Mouse (Mus musculus) forebrain, embryonic 12.5 days (tissue): ENCODE measurements around the gene Dpp9. TPM values are rescaled to one million over a fixed set of nuclear protein-coding genes. Genes with fewer than 3 reads are reported as not detected.

ENCODE experiments used
- ATAC-seq: fragments of 200-750 bp; cut with Nextera tagmentation; 2 replicates; pipeline ENCODE4 v1.8.0; 2017; ENCODE audit warnings: moderate TSS enrichment; ENCODE audit not compliant: low FRiP score
- H3K27ac ChIP-seq: fragments of 300-500 bp; sonication (generic); 2 replicates; pipeline ENCODE4 v1.5.1; 2016; ENCODE audit warnings: mild to moderate bottlenecking
- H3K27me3 ChIP-seq: fragments of 300-500 bp; sonication (generic); 2 replicates; pipeline ENCODE4 v1.6.1; 2016; ENCODE audit warnings: mild to moderate bottlenecking
- H3K36me3 ChIP-seq: fragments of 300-500 bp; sonication (generic); replicated peaks from 2 replicates; pipeline ENCODE4 v1.6.1; 2016; ENCODE audit warnings: mild to moderate bottlenecking
- H3K4me1 ChIP-seq: fragments of 300-500 bp; sonication (generic); 2 replicates; pipeline ENCODE4 v1.6.1; 2016
- H3K4me2 ChIP-seq: fragments of 300-500 bp; sonication (generic); 2 replicates; pipeline ENCODE4 v1.6.1; 2016; ENCODE audit warnings: mild to moderate bottlenecking, moderate library complexity
- H3K4me3 ChIP-seq: fragments of 300-500 bp; sonication (generic); replicated peaks from 2 replicates; pipeline ENCODE4 v1.5.1; 2016; ENCODE audit warnings: mild to moderate bottlenecking
- H3K9ac ChIP-seq: fragments of 300-500 bp; sonication (generic); 2 replicates; pipeline ENCODE4 v1.6.1; 2016; ENCODE audit warnings: mild to moderate bottlenecking
- H3K9me3 ChIP-seq: fragments of 300-500 bp; sonication (generic); 2 replicates; pipeline ENCODE4 v1.6.1; 2016
- WGBS: fragments of 180-500 bp; shearing (Covaris S2); methylation state at CpG from one replicate; pipeline ENCODE4 v1.1.7; 2016; 5-methylcytosine and 5-hydroxymethylcytosine counted together
- polyA plus RNA-seq: library from polyadenylated mRNA; unstranded; fragments of >200 nt; fragmentation: Nextera tagmentation; extraction: Ambion mirVana; gene quantifications from 2 replicates; pipeline ENCODE4 v1.2.1, GENCODE M21; 2016

Dpp9 gene
- polyA plus RNA-seq, 1 experiment from 2014 or later = 43.4 TPM

DNA sequence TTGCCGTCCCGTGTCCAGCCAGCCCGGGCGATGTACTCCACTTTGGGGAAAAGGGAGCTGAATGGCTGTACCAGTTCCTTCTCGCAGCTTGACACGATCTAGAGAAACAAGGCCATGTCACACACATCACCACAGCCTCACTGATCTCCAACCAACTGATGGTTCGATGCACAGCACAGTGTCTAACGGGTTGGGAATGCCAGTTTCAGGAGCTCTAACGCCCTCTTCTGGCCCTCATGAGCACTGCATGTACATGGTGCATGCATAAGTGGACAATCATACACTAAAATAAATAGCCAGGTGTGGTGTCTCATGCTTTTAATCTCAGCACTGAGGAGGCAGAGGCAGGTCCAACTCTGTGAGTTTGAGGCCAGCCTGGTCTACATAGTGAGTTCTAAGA is 18.1 kb downstream of the Dpp9 start:
- WGBS = 82% methylated on average over 9 of the region's 9 CpGs
- Histone ChIP-seq H3K27me3 (no peaks in the 10 kb centered on the region), H3K4me1 (no peaks in the 10 kb centered on the region), H3K27ac (no peak overlapping the region), H3K4me2 (no peak overlapping the region), H3K36me3 (peaks cover 93% of the 10 kb centered on the region), H3K9me3 (no peaks in the 10 kb centered on the region), H3K9ac (no peak overlapping the region), H3K4me3 (no peak overlapping the region)
- ATAC-seq = no peak

DNA sequence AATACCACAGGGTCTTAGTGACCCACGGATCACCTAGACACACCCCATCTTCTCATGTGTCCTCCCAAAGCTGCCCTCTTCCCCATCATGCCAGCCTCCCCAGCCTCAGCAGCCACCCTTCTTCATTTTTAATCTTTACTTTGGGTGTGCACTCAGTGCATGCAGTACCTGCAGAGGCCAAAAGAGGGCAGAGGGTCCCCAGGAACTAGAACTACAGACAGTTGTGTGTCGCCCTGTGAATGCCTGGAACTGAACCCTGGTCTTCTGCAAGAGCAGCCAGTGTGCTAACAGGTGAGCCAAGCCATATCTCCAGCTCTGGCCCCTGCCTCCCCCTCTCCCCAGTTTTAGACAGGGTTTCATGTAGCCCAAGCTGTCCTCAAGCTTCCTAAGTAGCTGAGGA is 21.8 kb downstream of the Dpp9 start:
- H3K27ac ChIP-seq = no peak overlapping the region
- no peak overlapping the region for H3K4me2 ChIP-seq
- no peak overlapping the region for H3K9ac ChIP-seq
- 82% methylated on average over 2 of the region's 2 CpGs for WGBS
- H3K9me3 ChIP-seq = no peaks in the 10 kb centered on the region
- no peaks in the 10 kb centered on the region for H3K27me3 ChIP-seq
- no peak overlapping the region for H3K4me3 ChIP-seq
- no peak for ATAC-seq
- peaks cover 93% of the 10 kb centered on the region for H3K36me3 ChIP-seq
- H3K4me1 ChIP-seq = no peaks in the 10 kb centered on the region

DNA sequence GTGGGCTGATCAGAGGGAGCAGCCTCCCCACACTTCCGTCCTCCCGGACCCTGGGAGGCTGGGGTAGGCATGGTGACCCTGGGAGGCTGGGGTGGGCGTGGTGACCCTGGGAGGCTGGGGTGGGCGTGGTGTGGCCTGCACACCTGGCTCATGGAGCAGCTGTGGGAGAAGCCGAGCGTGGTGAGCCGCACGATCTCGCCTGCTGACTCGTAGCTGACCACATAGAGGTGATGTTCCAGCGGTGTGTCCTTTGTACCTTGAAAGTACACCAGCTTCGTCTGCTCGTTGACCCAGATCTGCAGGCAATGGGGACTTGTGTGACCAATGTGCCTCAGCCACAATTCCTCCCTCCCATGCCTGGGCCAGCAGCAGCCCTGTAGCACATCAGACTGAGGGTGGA is 23.9 kb downstream of the Dpp9 start:
- Histone ChIP-seq H3K36me3 (peaks cover 94% of the 10 kb centered on the region), H3K4me3 (no peak overlapping the region), H3K9me3 (no peaks in the 10 kb centered on the region), H3K9ac (no peak overlapping the region), H3K4me2 (no peak overlapping the region), H3K27ac (no peak overlapping the region), H3K4me1 (no peaks in the 10 kb centered on the region), H3K27me3 (no peaks in the 10 kb centered on the region)
- ATAC-seq = no peak
- 92% methylated on average over 13 of the region's 13 CpGs for WGBS

- H3K9ac ChIP-seq = no peak overlapping the region
- no peaks in the 10 kb centered on the region for H3K4me1 ChIP-seq
- no peak overlapping the region for H3K27ac ChIP-seq
- H3K4me3 ChIP-seq = no peak overlapping the region
- peaks cover 98% of the 10 kb centered on the region for H3K36me3 ChIP-seq
- H3K27me3 ChIP-seq = no peaks in the 10 kb centered on the region
- no peak for ATAC-seq
- no peak overlapping the region for H3K4me2 ChIP-seq
- no peaks in the 10 kb centered on the region for H3K9me3 ChIP-seq
- WGBS = 91% methylated on average over 12 of the region's 12 CpGs
These were observed 24.3 kb downstream of the Dpp9 start for GRCm38 (mm10) chr17:56194357-56194756.

DNA sequence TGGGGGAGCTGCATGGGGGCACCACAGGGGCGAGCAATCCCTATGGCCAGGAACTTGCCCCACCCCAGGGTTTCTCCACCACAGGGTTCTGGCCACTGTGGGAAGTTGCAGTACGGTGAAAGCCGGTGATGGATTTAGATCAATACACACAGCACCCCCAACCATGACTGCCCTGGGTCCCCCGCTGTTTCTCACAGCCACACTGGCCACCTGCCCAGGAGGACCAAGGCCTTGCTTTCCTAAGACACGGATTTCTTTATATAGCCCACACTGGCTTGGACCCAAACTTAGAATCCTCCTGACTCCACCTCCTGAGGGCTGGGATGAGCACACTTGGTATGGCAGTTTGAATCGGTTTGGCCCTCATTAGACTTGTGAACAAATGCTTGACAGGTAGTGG is 27.4 kb downstream of the Dpp9 start:
- 91% methylated on average over 6 of the region's 6 CpGs for WGBS
- H3K4me2 ChIP-seq = no peak overlapping the region
- H3K9ac ChIP-seq = no peak overlapping the region
- H3K27ac ChIP-seq = no peak overlapping the region
- H3K4me3 ChIP-seq = no peak overlapping the region
- H3K36me3 ChIP-seq = peaks cover 95% of the 10 kb centered on the region
- no peaks in the 10 kb centered on the region for H3K9me3 ChIP-seq
- H3K27me3 ChIP-seq = no peaks in the 10 kb centered on the region
- no peak for ATAC-seq
- no peaks in the 10 kb centered on the region for H3K4me1 ChIP-seq

DNA sequence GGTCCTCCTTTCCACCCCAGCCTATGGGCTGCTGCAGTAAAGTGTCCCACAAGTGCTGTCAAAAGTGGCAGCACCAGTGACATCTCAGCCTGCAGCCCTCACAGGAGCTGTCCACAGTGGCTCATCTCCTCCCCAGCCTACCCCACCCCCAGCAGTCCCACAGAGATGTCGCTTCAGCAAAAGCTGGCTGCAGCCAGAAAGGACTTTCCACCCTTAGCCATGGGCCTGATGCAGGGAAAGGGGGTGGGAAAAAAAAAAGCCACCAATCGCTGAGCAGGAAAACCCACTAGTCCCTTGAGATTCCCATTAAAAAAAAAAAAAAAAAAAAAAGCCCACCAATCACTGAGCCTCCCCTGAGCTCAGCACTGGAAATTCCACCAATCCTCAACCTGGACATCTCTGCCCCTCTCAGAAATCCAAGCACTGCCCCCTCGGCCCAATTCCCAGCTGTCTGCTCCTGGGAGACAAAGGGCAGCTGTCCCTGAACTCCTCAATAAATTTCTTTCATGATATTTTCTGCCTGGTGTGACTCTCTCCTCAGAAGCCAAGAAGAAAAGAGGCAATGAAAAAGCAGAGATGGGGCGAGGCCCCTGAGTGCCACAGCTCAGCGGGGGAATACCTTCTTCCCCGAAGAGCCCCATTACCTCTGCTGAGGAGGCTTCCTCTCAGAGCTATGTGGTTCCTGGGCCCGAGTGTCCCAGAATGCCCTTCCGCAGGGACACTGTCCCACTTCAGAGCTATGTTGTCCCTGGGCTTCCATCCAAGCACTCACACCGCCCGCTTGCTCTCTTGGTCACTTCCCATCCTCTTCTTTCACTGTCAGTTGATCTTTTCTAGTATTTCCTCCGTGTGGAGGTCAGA is 33.2 kb downstream of the Dpp9 start:
- H3K4me1 ChIP-seq = peaks cover 28% of the 10 kb centered on the region
- H3K27ac ChIP-seq = peak overlapping the region; percentile 36
- H3K36me3 ChIP-seq = peaks cover 59% of the 10 kb centered on the region
- ATAC-seq = no peak
- H3K4me2 ChIP-seq = no peak overlapping the region
- no peak overlapping the region for H3K4me3 ChIP-seq
- no peaks in the 10 kb centered on the region for H3K27me3 ChIP-seq
- H3K9ac ChIP-seq = 0 out of 2 replicates have a peak overlapping the region, but pooled peaks have one; percentile 7
- WGBS = 52% methylated on average over 11 of the region's 11 CpGs
- no peaks in the 10 kb centered on the region for H3K9me3 ChIP-seq

DNA sequence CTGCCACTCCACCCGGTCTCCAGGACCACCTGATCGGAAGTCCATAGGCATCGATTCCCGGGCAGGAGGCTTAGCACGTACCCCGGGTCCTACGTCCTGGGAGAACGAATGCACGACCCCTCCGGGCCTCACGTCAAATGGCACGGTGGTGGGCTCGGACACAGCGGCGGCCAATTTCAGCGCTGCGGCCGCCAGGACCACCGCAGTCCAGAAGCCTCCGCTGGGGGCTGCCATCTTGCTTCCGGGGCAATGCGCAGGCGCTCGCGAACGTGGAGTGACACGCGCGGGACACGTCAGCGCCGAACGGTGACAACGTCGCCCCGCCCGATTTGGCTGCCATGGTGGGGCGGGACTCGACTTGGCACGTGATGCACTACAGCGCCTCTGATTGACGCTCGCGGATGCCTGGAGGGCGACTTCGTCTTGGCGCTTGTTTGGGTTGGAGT is 35.0 kb downstream of the Dpp9 start, which contains the start of gene Mydgf:
Gene Mydgf (minus strand): TSS at position 263 of the 446 bp plus-strand sequence.
- ATAC-seq = peak; percentile 95
- Histone ChIP-seq H3K9ac (peak within 1 kb of the TSS; percentile 79), H3K9me3 (no peaks in the 10 kb centered on the region), H3K4me3 (peak within 1 kb of the TSS; percentile 78), H3K27me3 (no peaks in the 10 kb centered on the region), H3K36me3 (peaks cover 58% of the 10 kb centered on the region), H3K4me2 (peak within 1 kb of the TSS; percentile 62), H3K27ac (peak within 1 kb of the TSS; percentile 67), H3K4me1 (peaks cover 28% of the 10 kb centered on the region)
- WGBS = 0% methylated on average over 47 of the region's 47 CpGs

DNA sequence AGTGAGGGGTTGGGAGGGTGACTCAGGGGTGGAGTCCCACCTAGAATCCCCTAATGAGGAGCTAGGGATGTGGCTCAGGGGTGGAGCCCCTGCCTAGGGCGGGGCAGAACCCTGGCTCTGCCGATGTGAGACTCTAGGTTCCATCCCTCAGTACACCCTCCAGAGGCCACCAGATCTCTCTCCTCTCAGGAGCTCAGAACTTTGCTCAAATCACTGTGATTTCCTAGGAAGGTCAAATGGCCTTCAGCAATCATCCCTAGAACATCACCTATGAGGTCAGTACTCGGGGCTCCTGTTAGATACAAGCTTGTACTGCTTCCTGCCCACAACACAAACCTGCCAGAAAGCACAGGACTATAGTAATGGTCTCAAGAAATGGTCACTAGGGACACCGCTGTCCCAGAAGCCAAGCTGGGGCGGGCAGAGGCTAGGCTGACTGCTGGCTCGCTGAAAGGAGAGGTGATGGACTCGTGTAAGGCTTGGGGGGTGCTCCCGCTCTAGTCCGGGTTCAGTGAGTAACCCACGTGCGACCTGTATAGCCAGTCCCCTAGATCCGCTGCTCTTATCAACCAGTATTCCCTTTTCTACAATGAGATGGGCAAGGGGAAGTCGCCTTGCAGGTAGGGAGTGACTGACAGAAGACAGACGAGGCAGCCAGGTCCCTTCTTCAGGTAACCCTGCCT is 35.6 kb downstream of the Dpp9 start:
- Histone ChIP-seq H3K27me3 (no peaks in the 10 kb centered on the region), H3K27ac (peak overlapping the region; percentile 67; the same call in 1 of the 2 replicates), H3K9me3 (no peaks in the 10 kb centered on the region), H3K36me3 (peaks cover 57% of the 10 kb centered on the region), H3K9ac (peak overlapping the region; percentile 79), H3K4me2 (peak overlapping the region; percentile 62), H3K4me3 (peak overlapping the region; percentile 78), H3K4me1 (peaks cover 28% of the 10 kb centered on the region)
- ATAC-seq = no peak; the same call in 1 of the 2 replicates
- WGBS = 3% methylated on average over 14 of the region's 14 CpGs

GRCm38 (mm10) chr17:56175416-56175815 is 43.3 kb downstream of the Dpp9 start:
- Histone ChIP-seq H3K27me3 (no peaks in the 10 kb centered on the region), H3K4me1 (peaks cover 7% of the 10 kb centered on the region; the same call in 1 of the 2 replicates), H3K9ac (no peak overlapping the region), H3K4me3 (no peak overlapping the region), H3K36me3 (peaks cover 51% of the 10 kb centered on the region), H3K4me2 (no peak overlapping the region), H3K27ac (no peak overlapping the region), H3K9me3 (no peaks in the 10 kb centered on the region)
- no peak for ATAC-seq
- 98% methylated on average over 3 of the region's 3 CpGs for WGBS

DNA sequence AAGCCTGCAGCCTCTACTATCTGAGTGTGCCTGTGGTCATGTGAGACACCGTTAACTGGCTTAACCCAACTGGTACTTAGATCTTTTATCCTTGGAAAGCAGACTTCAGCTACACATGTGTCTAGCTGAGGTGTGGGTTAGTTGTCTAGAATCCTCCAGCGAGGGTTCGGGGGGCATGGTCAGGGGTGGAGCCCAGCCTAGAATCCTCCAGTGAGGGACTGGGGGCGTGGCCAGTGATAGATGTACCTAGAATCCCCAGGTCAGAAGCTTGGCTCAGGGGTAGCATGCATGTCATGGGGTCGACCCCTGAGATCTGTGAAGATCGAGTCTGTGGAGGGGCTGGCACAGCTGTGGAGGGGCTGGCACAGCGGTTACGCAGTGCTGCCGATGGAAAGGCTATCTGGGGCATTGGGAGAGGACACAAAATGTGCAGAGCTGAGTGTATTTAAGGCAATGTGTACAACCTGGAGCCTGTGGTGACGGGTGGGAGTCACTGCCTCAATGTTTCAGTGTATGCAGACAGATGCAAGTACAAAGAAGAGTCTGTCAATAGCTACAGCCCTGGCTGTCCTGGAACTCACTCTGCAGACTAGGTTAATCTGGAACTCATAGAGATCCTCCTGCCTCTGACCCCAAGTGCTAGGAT is 45.2 kb downstream of the Dpp9 start:
- Histone ChIP-seq H3K9ac (no peak overlapping the region), H3K27ac (no peak overlapping the region), H3K4me3 (no peak overlapping the region), H3K9me3 (no peaks in the 10 kb centered on the region), H3K4me2 (no peak overlapping the region), H3K36me3 (peaks cover 34% of the 10 kb centered on the region), H3K4me1 (peaks cover 15% of the 10 kb centered on the region; the same call in 1 of the 2 replicates), H3K27me3 (no peaks in the 10 kb centered on the region)
- WGBS = 60% methylated on average over 10 of the region's 10 CpGs
- ATAC-seq = no peak

GRCm38 (mm10) chr17:56171881-56172280 is 46.8 kb downstream of the Dpp9 start:
- no peaks in the 10 kb centered on the region for H3K27me3 ChIP-seq
- H3K36me3 ChIP-seq = peaks cover 19% of the 10 kb centered on the region
- H3K4me1 ChIP-seq = peaks cover 15% of the 10 kb centered on the region; the same call in 1 of the 2 replicates
- ATAC-seq = no peak
- H3K9me3 ChIP-seq = no peaks in the 10 kb centered on the region
- H3K4me2 ChIP-seq = no peak overlapping the region
- WGBS = 93% methylated on average over 17 of the region's 17 CpGs
- H3K27ac ChIP-seq = no peak overlapping the region
- H3K4me3 ChIP-seq = no peak overlapping the region
- no peak overlapping the region for H3K9ac ChIP-seq

DNA sequence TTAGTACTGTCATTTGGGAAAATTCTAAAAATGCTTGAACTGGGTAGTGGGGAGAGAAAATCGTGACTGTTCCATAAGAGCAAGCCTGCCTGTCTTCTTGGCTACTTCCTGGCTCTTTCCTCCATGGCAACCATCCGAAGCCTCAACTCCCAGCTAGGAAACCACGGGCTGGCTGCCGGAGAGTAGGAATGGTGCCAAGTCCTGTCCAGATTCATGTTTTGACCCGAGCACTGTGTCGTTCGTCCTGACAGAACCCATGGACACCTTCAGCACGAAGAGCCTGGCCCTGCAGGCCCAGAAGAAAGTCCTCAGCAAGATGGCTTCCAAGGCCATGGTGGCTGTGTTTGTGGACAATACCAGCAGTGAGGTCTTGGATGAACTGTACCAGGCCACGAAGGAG is 47.2 kb downstream of the Dpp9 start:
- Histone ChIP-seq H3K4me3 (no peak overlapping the region), H3K4me2 (no peak overlapping the region), H3K36me3 (peaks cover 15% of the 10 kb centered on the region), H3K9me3 (no peaks in the 10 kb centered on the region), H3K9ac (no peak overlapping the region), H3K27me3 (no peaks in the 10 kb centered on the region), H3K27ac (no peak overlapping the region), H3K4me1 (peaks cover 15% of the 10 kb centered on the region; the same call in 1 of the 2 replicates)
- WGBS = 90% methylated on average over 9 of the region's 9 CpGs
- ATAC-seq = no peak
